Mouse (Mus musculus) ES-Bruce4 (cell line): ENCODE results near the gene Zfp282. TPM values are rescaled to one million over a fixed set of nuclear protein-coding genes. Genes with fewer than 3 reads are reported as not detected.
A peak's percentile ranks its signal among the peaks of the same experiment; 100 is the strongest.

Experiments used
- H3K27ac ChIP-seq: 2 replicates; pipeline ENCODE4 v1.5.1; 2012; ENCODE audit warnings: low read length, inconsistent platforms; ENCODE audit not compliant: insufficient read depth
- H3K27me3 ChIP-seq: 2 replicates; pipeline ENCODE4 v1.6.1; 2012; ENCODE audit warnings: mild to moderate bottlenecking, low read length, inconsistent platforms; ENCODE audit not compliant: control insufficient read depth, poor library complexity, insufficient read depth, severe bottlenecking
- H3K36me3 ChIP-seq: 2 replicates; pipeline ENCODE4 v1.6.1; 2012; ENCODE audit warnings: inconsistent platforms, mild to moderate bottlenecking, low read length, moderate library complexity; ENCODE audit not compliant: control insufficient read depth, poor library complexity, insufficient read depth, severe bottlenecking
- H3K4me1 ChIP-seq: one replicate; pipeline ENCODE4 v1.8.1; 2011; ENCODE audit warnings: low read length; ENCODE audit not compliant: control insufficient read depth, insufficient read depth
- H3K4me3 ChIP-seq: 2 replicates; pipeline ENCODE4 v1.5.1; 2011; ENCODE audit warnings: low read depth, mild to moderate bottlenecking, low read length
- H3K9ac ChIP-seq: 2 replicates; pipeline ENCODE4 v1.6.1; 2012; ENCODE audit warnings: low read depth, mild to moderate bottlenecking, inconsistent platforms; ENCODE audit not compliant: poor library complexity, severe bottlenecking
- H3K9me3 ChIP-seq: replicated peaks from 2 replicates; pipeline ENCODE4 v1.6.1; 2012; ENCODE audit warnings: mild to moderate bottlenecking, low read length, inconsistent platforms; ENCODE audit not compliant: control insufficient read depth, poor library complexity, insufficient read depth, severe bottlenecking
- CTCF ChIP-seq: IDR thresholded peaks from one replicate; pipeline ENCODE4 v1.8.1; 2011; ENCODE audit warnings: low read depth, low read length
- EP300 ChIP-seq: IDR thresholded peaks from 2 replicates; pipeline ENCODE4 v1.6.1; 2011; ENCODE audit warnings: low read depth, low read length; ENCODE audit not compliant: insufficient read depth
- POLR2A ChIP-seq: IDR thresholded peaks from one replicate; pipeline ENCODE4 v1.8.1; 2011; ENCODE audit warnings: low read length; ENCODE audit not compliant: insufficient read depth
- polyA plus RNA-seq: library from polyadenylated mRNA; stranded (reverse); fragments of >200 nt; gene quantifications from 2 replicates; pipeline ENCODE4 v1.2.4, GENCODE M21; 2011; ENCODE audit warnings: low read depth; ENCODE audit not compliant: missing spikeins, insufficient read depth, insufficient read length

The Zfp282 gene
- polyA plus RNA-seq, 1 experiment, result 2.7 TPM

DNA sequence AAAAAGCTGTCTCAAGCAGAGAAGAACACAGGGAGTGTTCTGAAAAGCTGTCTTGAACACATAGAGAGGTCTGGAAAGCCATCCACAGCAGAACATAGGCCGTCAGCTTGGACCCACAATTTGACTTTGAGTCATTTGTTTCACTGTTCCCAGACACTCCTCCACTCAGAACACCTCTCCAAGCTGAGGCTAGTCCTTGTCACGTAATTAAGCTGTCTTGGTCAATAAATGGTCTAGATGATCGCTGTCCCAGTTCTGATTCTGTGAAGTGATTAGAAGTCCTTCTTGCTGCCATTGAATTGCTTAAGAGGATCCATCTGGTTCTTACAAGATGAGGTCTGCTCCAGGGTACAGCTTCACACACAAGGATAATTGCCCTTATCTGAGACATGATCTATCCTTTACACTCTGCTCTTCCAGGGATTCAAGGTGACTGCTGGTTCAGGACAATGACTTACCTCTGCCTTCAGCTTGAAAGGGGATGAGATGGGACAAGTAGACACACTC lies 41.8 kb downstream of the Zfp282 start:
- H3K36me3 ChIP-seq, result no peaks in the 10 kb centered on the region
- TF ChIP-seq EP300 (no peak), POLR2A (no peak), CTCF (no peak)
- no peak overlapping the region for H3K9ac ChIP-seq
- H3K4me3 ChIP-seq, result no peak overlapping the region
- H3K4me1 ChIP-seq, result no peaks in the 10 kb centered on the region
- no peaks in the 10 kb centered on the region for H3K27me3 ChIP-seq
- H3K9me3 ChIP-seq, result no peaks in the 10 kb centered on the region
- H3K27ac ChIP-seq, result 0 out of 2 replicates have a peak overlapping the region, but pooled peaks have one; percentile 13

DNA sequence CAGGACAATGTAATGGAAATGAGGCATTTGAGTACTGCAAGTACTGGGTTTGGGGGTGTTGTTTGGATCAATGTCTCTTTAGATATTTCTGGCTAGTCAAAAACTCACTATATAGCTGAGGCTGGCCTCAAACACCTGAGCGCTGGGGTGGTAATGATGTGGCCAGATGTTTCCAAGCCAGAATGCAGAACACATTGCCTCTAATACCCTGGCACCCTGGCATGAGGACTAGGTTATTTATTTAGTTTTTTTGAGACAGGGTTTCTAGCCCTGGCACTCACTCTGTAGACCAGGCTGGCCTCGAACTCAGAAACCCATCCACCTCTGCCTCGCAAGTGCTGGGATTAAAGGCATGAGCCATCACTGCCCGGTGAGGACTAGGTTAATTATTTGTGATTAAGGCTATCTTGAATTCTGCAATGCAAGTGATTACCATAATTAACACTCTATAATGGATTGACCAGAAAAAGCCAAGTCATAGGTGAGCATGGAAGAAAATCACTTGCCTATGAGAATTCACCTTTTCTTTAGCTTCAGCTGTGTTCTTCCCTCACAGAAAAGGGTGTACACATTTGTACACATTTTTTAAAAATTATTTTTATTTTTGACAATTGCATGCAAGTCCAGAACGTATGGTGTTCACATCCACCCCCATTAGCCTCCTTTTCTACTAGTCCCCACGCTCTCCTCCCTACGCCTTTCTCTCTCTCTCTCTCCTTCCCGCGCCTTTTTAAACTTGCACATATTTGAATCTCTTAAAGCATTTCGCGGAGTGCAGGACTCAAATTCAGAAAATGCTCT lies 42.8 kb downstream of the Zfp282 start:
- Histone ChIP-seq H3K9me3 (no peaks in the 10 kb centered on the region), H3K4me1 (no peaks in the 10 kb centered on the region), H3K9ac (peak overlapping the region; percentile 78), H3K27me3 (no peaks in the 10 kb centered on the region), H3K27ac (0 out of 2 replicates have a peak overlapping the region, but pooled peaks have one; percentile 38), H3K4me3 (peak overlapping the region; percentile 60), H3K36me3 (no peaks in the 10 kb centered on the region)
- TF ChIP-seq POLR2A (no peak), CTCF (no peak), EP300 (no peak)

DNA sequence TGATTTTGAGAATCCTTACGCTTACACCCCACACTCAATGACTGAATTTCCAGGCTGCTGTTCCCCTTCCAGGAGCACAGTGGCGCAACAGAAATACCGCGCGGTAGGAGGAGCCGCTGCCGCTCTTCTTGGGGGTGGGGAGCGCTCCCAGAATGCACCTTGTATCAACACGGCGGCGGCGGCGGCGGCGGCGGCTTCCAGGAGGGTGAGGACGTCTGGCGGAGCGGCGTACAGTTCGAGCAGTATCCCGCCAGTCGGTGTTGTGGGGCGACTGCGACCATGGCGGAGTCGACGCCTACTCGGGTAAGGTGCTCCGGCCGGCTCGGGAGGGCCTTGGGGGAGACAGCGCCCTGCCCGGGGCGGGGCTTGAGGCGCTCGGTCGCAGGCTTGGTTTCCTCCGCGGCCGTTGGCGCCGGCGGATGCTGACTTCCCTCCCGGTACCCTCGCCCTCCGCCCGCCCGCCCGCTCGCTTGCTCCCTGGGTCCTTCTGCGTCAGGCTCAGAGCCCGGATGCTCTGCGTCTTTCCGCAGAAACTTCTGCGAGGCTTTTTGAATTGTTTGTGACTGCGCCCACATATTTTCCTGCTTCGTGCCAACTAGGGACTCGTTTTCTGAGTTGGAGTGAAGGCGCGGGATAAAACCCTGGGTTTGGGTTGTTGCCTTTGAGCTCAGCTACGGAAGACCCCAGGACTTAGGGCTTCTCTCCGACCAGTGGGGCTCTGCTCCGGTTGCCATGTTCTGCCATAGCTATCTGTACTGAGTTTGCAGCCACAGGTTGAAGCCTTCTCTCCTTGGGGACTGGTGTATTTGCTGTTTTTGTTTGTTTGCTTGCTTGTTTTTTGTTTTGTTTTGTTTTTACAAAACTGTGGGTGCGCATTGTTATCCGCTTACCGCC lies 43.7 kb downstream of the Zfp282 start, which contains the start of gene Zfp212:
TSS of gene Zfp212 (plus strand) at position 30 of the 894 bp plus-strand sequence.
- peak within 1 kb of the TSS; percentile 77 for H3K27ac ChIP-seq
- H3K9me3 ChIP-seq, result no peaks in the 10 kb centered on the region
- no peak for TF ChIP-seq EP300
- TF ChIP-seq CTCF, result peak; percentile 29
- H3K27me3 ChIP-seq, result no peaks in the 10 kb centered on the region
- no peaks in the 10 kb centered on the region for H3K4me1 ChIP-seq
- no peaks in the 10 kb centered on the region for H3K36me3 ChIP-seq
- H3K4me3 ChIP-seq, result peak within 1 kb of the TSS; percentile 96
- H3K9ac ChIP-seq, result peak within 1 kb of the TSS; percentile 78

DNA sequence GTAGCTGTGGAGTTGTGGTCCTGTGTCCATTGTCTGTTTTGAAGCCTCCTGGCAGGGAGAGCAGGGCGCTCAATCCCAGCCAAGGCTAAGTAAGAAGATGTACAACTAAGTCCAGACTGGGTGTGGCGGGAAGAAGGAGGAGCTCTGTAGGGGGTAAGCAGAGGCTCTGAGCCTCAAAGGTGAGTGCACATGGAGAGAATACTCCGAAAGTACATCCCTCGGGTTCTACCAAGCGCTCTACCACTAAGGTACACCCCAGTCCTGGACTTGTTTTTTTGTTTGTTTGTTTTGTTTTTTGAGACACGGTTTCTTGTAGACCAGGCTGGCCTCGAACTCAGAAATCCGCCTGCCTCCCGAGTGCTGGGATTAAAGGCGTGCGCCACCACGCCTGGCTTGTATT lies 65.5 kb downstream of the Zfp282 start:
- Histone ChIP-seq H3K27ac (no peak overlapping the region), H3K36me3 (no peaks in the 10 kb centered on the region), H3K4me1 (no peaks in the 10 kb centered on the region), H3K9ac (peak overlapping the region; percentile 66; the same call in 1 of the 2 replicates), H3K27me3 (no peaks in the 10 kb centered on the region), H3K9me3 (no peaks in the 10 kb centered on the region), H3K4me3 (peak overlapping the region; percentile 37)
- TF ChIP-seq EP300 (no peak), POLR2A (no peak), CTCF (no peak)

DNA sequence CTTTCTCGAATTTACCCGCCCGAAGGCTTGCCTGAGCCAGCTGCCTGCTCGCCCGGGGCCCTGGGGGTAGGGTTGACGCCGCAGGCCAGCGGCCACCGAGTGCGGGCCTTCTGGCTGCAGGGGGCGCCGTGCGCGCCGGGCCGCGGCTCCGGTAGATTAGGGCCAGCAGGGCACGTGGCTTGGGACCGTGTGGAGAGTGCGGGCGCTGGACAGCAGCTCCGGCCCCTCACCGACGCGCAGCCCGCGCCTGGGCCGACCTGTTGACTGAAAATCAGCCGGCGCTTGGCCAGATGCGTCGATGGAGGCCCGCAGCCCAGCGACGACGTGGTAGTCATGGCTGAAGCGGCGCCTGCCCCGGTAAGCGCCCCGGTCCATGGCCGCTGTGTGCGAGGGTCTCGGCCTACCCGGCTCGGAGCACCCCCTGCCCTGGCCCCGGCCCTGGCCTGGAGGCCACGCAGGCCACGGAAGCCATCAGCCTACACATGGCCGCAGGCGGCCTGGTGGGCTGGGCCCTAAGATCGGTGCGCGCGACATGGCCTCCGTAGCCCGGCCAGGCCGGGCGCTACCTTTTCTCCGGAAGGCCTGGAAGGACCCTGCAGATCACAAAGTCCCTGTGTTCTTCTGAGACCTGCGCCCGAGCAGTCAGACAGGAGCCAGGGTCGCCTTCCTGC lies 66.2 kb downstream of the Zfp282 start:
- H3K27ac ChIP-seq, result no peak overlapping the region

More for the DNA sequence above, 66.2 kb downstream of the Zfp282 start:
- Histone ChIP-seq H3K4me3 (peak overlapping the region; percentile 43), H3K4me1 (no peaks in the 10 kb centered on the region), H3K36me3 (no peaks in the 10 kb centered on the region), H3K27me3 (no peaks in the 10 kb centered on the region), H3K9me3 (no peaks in the 10 kb centered on the region), H3K9ac (peak overlapping the region; percentile 66)
- TF ChIP-seq EP300 (no peak), CTCF (peak; percentile 43), POLR2A (no peak)
